Mouse (Mus musculus) v-Abl transformed pro-B cells (cell line): ENCODE measurements around the gene Dnmt3b.

Experiments used
- in situ Hi-C, 2 experiments: fragments of 400-800 bp; cut with MboI; formaldehyde crosslinking; loops; one replicate each; pipeline ENCODE4 v1.15.1; 2025; ENCODE audit not compliant: unreplicated experiment in 2 of 2

The Dnmt3b gene

DNA sequence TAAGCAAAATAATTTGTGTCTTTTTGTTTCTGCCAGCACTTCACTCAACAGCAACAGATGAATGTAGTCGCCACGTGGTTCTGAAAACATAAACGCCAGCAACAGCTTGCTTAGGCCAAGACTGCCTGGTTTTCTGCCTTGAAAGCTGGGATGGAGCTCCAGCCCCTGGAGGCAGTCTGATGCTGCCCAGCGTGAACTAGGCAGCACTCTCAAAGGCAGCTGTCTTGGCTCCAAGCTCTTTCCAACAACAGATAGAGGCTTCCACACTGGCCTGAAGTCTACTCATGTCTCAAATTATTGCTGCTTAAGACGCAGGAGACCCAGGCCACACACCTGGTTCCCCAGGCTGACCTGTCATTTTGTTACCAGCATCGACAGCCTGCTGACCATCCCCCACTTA, 54.1 kb downstream of the Dnmt3b start:
- in situ Hi-C loops: no loop called here

DNA sequence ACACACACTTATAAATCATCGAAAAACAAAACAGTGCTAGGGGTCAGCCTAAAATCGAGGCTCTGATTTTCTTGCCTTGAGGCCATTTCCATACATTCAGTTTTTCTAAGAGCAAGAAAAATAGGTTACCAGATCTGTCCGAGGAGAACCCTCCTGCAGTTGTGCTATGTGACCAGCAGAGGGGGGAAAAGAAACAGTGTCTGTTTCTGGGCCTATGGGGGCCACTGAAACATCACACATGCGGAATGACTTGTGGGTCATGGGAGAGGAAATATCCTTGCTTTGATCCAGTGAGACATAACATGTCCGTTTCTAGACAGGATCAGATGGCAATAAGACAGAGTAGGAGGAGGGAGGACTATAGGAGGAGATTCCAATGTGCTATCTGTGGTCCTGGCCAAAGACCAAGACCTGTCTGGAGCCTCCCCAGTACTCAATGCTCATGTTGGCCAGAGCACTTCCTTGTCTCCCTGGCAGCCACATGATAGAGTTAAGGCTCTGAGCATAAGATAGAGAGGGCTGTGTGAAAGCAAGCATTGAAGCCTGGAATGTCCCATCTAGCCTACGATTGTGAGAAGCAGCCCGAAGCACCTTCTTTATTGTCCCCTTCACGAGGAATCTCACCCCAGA, 61.6 kb downstream of the Dnmt3b start:
- in situ Hi-C loops: loop anchor here in 1 of 2 experiments (5.0 to 10.0 kb wide), 2 partner anchors 84 to 221 kb away; no protein-coding TSS in a partner anchor

DNA sequence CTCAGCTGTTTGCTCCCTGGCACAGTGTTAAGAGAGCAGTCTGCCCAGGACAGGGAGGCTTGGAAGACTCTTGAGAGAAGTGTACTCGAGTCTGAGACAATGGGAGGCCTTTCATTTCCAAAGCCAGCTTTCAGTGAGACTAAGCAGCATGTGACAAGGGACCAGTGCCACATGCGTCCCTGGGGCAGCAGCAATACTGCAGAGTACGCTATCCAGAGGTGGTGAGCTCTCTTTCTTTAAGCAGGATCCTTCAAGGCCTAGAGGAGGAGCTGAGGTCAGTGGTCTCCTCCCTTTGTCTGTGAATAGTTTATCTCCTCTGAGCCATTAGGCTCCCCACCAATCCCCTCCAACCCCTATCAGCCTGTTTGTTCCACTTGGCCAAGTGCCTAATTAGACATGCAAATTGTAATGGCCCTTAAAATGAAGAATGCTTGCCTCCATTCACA, 63.4 kb downstream of the Dnmt3b start:
- in situ Hi-C loops: loop anchor here in 1 of 2 experiments (5.0 to 10.0 kb wide), 2 partner anchors 82 to 220 kb away; no protein-coding TSS in a partner anchor

DNA sequence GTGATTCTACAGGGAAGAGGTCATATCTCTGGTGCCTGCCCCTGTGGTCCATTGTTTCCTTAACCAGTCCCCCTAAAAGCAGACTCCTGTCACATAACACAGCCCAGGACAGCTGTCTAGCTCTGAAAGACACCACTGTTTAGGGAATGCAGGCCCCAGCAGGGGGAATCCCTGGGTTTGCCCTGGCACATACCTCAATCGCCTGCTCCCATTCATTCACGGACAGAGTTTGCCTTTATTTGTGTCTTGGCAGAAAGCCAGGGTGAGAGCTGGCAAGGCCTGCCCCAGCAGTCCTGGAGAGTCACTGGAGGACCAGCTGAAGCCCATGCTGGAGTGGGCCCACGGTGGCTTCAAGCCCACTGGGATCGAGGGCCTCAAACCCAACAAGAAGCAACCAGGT, 64.0 kb downstream of the Dnmt3b start:
- in situ Hi-C loops: loop anchor here in 1 of 2 experiments (5.0 to 10.0 kb wide), 2 partner anchors 82 to 219 kb away; no protein-coding TSS in a partner anchor

DNA sequence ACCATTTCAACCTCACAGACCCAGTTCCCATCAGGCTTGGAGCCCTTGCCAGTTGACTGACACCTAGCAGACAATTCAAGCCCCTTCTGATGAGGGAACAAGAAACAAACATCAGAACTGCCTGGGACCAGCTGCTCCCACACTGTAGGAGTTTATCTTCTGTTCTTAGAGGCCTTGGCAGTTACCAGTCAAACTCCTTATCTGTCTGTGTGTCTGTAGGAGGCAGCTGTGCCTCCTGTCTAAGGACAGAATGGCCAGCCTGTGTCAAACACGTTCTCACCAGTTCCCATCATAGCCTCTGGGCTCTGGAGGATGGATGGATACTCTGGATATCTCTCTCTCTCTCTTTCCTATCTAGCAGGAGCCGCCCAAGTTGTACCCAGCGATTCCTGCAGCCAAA, 68.6 kb downstream of the Dnmt3b start:
- in situ Hi-C loops: loop anchor here in 1 of 2 experiments (10.0 kb wide), 1 partner anchor 77 kb away; no protein-coding TSS in a partner anchor

DNA sequence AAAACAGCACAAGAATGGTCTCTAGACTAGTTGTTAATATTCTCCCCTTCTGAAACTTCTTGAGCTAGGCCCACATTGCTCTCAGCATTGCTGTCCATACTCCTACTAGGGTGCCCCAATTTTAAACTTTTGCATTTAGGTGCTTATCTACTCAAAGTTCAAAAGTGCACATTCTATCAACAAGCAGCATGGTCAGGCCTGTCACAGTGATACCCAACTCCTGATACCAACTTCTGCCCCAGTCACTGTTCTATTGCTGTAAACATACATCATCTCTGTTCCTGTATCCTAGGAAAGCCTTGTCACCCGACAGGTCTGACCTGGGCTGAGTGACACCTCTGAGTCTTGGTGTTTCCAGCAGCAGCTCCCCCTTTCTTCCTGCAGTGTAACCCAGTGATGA, 73.8 kb downstream of the Dnmt3b start:
- in situ Hi-C loops: no loop called here

DNA sequence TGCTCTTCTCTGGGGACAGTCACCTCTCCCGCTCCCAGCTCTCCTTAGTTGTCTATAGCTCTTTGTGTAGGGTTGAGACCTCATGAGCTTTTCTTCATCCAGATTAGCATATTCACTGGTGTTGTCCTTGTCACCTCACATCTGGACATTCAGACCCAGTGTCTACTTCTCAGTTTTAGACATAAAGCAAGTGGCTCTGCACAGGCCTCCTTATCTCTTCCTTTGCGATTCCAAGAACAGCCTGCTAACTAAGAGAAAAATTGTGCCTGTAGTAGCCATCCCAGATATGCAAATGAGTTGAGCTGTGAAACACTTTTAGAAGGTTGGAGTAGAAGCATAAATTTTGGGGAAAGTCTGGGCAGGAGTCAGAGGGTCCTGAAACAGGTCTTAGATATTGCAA, 75.2 kb downstream of the Dnmt3b start:
- in situ Hi-C loops: no loop called here

DNA sequence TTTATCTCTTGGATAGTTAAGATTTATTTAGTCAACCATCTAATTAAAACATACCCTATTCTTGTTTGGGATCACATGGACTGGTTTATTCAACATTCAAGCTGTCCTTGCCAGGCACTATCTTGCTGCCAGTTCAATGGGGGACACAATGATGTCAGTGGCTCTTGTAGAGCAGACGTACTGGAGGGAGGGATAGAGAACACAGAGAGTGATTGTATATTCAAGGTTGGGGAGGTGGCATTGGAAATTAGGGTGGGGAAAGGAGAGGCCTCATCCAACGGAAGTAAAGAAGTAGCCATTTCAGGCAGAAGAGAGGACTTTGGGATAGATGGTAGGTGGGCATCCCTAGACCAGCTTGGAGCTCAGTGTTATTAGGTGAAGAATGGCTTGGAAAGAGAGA, 75.6 kb downstream of the Dnmt3b start:
- in situ Hi-C loops: no loop called here

DNA sequence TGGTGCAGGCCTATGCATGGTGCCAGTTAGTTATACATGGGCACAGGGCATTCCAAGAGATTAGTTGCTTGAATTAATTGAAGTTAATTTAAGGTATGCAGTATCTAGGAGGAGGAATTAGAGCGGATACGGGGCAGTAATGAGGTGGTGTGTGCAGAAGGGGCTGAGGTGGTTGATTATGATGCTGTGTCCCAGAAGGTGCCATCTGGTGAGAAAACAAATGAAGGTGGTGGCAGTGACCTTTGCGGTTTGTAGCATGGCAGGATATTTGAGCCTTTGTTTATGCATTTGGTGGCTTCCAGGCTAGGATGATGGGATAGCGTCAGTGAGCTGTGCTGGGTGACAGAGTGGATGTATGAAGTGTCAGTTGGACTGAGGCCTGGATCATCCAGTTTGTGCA, 76.0 kb downstream of the Dnmt3b start:
- in situ Hi-C loops: no loop called here

DNA sequence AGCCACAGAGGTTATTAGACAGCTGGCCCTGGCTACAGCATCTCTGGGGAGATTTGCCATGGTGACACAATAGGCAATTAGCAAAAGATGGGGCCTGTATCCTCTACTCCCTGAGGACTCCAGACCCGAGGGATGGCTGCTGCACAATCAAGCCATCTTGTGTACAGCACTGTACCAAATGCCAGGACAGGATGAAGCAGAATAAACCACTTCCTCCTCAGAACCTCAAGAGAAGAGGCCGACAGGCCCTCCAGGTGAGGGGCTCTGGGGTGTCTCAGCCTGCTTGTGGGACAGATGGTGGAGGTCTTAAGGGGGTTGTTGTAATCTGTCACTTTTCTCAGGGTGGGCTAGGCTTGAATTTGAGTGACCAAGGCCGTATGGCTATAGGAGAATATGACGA, 84.8 kb downstream of the Dnmt3b start:
- in situ Hi-C loops: no loop called here
